Mouse (Mus musculus): ENCODE results near the gene Itga5. TPM values are rescaled to one million over a fixed set of nuclear protein-coding genes. Genes with fewer than 3 reads are reported as not detected.

Itga5 gene
- total RNA-seq, 2 experiments from 2014 or later: 10.5 to 16.4 TPM

- ATAC-seq (replicated peaks; ENCODE audit: poor library complexity): no peak
Observed at GRCm38 (mm10) chr15:103341547-103341946, 25.0 kb downstream of the Itga5 start.

- ATAC-seq (replicated peaks; ENCODE audit: poor library complexity): no peak
Observed at GRCm38 (mm10) chr15:103340786-103341185, 25.8 kb downstream of the Itga5 start.

GRCm38 (mm10) chr15:103339961-103340337, 26.6 kb downstream of the Itga5 start, which contains the start of gene Zfp385a:
TSS of gene Zfp385a (minus strand) at chr15:103340093.
- peak; percentile 58 for ATAC-seq (replicated peaks; ENCODE audit: poor library complexity)

GRCm38 (mm10) chr15:103339166-103339960, 27.2 kb downstream of the Itga5 start:
- peak; percentile 68 for ATAC-seq (replicated peaks; ENCODE audit: poor library complexity)

GRCm38 (mm10) chr15:103338829-103339165, 27.8 kb downstream of the Itga5 start:
- no peak for ATAC-seq (replicated peaks; ENCODE audit: poor library complexity)

GRCm38 (mm10) chr15:103336996-103337667, 29.4 kb downstream of the Itga5 start:
- no peak for ATAC-seq (replicated peaks; ENCODE audit: poor library complexity)

- no peak for ATAC-seq (replicated peaks; ENCODE audit: poor library complexity)
Observed at GRCm38 (mm10) chr15:103335488-103336235, 30.9 kb downstream of the Itga5 start.

GRCm38 (mm10) chr15:103335040-103335439, 31.5 kb downstream of the Itga5 start:
- ATAC-seq (replicated peaks; ENCODE audit: poor library complexity): no peak

GRCm38 (mm10) chr15:103334194-103334593, 32.4 kb downstream of the Itga5 start:
- no peak for ATAC-seq (replicated peaks; ENCODE audit: poor library complexity)

GRCm38 (mm10) chr15:103333738-103334137, 32.8 kb downstream of the Itga5 start:
- ATAC-seq (replicated peaks; ENCODE audit: poor library complexity): peak; percentile 75

GRCm38 (mm10) chr15:103333081-103333615, 33.4 kb downstream of the Itga5 start:
- ATAC-seq (replicated peaks; ENCODE audit: poor library complexity): peak; percentile 74

- ATAC-seq (replicated peaks; ENCODE audit: poor library complexity): peak; percentile 90
Observed at GRCm38 (mm10) chr15:103323455-103324247, 42.9 kb downstream of the Itga5 start.

- ATAC-seq (replicated peaks; ENCODE audit: poor library complexity): no peak
Observed at GRCm38 (mm10) chr15:103323070-103323454, 43.5 kb downstream of the Itga5 start.

GRCm38 (mm10) chr15:103322396-103322795, 44.2 kb downstream of the Itga5 start:
- ATAC-seq (replicated peaks; ENCODE audit: poor library complexity): no peak

- ATAC-seq (replicated peaks; ENCODE audit: poor library complexity): no peak
Observed at GRCm38 (mm10) chr15:103321076-103321475, 45.5 kb downstream of the Itga5 start.

GRCm38 (mm10) chr15:103318201-103318816, 48.3 kb downstream of the Itga5 start:
- ATAC-seq (replicated peaks; ENCODE audit: poor library complexity): no peak

GRCm38 (mm10) chr15:103317731-103318130, 48.8 kb downstream of the Itga5 start:
- ATAC-seq (replicated peaks; ENCODE audit: poor library complexity): no peak

GRCm38 (mm10) chr15:103317120-103317519, 49.4 kb downstream of the Itga5 start:
- no peak for ATAC-seq (replicated peaks; ENCODE audit: poor library complexity)

GRCm38 (mm10) chr15:103315979-103316776, 50.4 kb downstream of the Itga5 start:
- peak; percentile 17; the same call in 1 of the 2 replicates for ATAC-seq (replicated peaks; ENCODE audit: poor library complexity)
